Mouse (Mus musculus): Measurements from ENCODE around the gene Kif6.

DNA sequence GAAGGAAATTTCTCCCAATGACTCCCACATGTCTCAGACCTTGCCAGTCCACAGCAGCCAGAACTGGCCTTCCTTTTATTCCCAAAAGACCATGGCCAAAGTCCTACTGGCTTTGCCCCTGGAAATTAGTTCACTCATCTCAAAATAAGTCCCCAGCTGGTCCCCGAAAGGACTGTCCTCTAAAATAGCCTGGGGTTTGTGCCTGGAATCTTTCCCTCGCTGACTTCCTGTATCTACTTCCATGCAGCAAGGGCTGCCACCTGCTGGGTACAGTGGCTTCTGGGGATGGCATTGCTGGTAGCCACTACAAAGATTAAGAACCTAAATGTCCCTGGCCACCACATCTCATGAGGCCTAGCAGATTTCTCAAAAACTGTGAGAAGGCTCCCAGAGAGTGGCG, 237.2 kb downstream of the Kif6 start:
- TF ChIP-seq CTCF (IDR thresholded peaks at IDR 0.05; ENCODE audit: low read depth) (peak; percentile 77), EP300 (IDR thresholded peaks at IDR 0.05; ENCODE audit: low read depth) (no peak)
